Comparison of ENCODE assay signal across 25 mouse cellular contexts in genomic region chr10:128640891-128641290, GRCm38 (mm10). TPM values are rescaled to one million over a fixed set of nuclear protein-coding genes. Genes with fewer than 3 reads are reported as not detected.
DNase-seq lines count a peak whose midpoint lies in the region; TF ChIP-seq lines count a peak whose summit lies in the region.
"Had no signal": no experiment of that assay in that cellular context is flagged by ENCODE, and none has a peak within 500 bp of the region (broad histone marks: within the 10 kb centered on the region; RNA-seq: fewer than 3 reads in every experiment).

No protein-coding gene starts in this region.

- H3K4me3 ChIP-seq in E14TG2a.4 (replicated peaks; ENCODE audit: low read length) (peak overlapping the region; percentile 43), ES-Bruce4 (ENCODE audit: low read depth, low read length) (no peak overlapping the region), ES-E14 (ENCODE audit: insufficient read depth in 1 of 2, low read depth in 1 of 2, low read length in 2 of 2, poor library complexity in 1 of 2, severe bottlenecking in 1 of 2) (no peak overlapping the region)
- H3K4me3 ChIP-seq: embryonic facial prominence, embryonic 10.5 days; embryonic facial prominence, embryonic 12.5 days; forebrain, embryonic 13.5 days; gastrocnemius, adult 2 months had no signal

- H3K27me3 ChIP-seq in E14TG2a.4 (ENCODE audit: insufficient read depth, low read length) = peaks cover 72% of the 10 kb centered on the region
- no peaks in the 10 kb centered on the region for H3K27me3 ChIP-seq in ES-Bruce4 (ENCODE audit: control insufficient read depth, insufficient read depth, low read length, poor library complexity, severe bottlenecking)
- H3K27me3 ChIP-seq: embryonic facial prominence, embryonic 12.5 days; forebrain, embryonic 13.5 days; Patski had no signal

- no peak overlapping the region for H3K27ac ChIP-seq in ES-Bruce4 (ENCODE audit: insufficient read depth, low read length)
- H3K27ac ChIP-seq in ES-E14 (ENCODE audit: insufficient read depth, low read depth, low read length, poor library complexity, severe bottlenecking) = no peak overlapping the region
- H3K27ac ChIP-seq: embryonic facial prominence, embryonic 10.5 days; embryonic facial prominence, embryonic 12.5 days; forebrain, embryonic 13.5 days; gastrocnemius, adult 2 months had no signal

- H3K4me1 ChIP-seq in E14TG2a.4 (replicated peaks; ENCODE audit: low read depth, low read length) = peaks cover 66% of the 10 kb centered on the region
- peaks cover 6% of the 10 kb centered on the region for H3K4me1 ChIP-seq in ES-Bruce4 (ENCODE audit: control insufficient read depth, insufficient read depth, low read length)
- H3K4me1 ChIP-seq in ES-E14 (ENCODE audit: control insufficient read depth in 2 of 2, insufficient read depth in 2 of 2, low read length in 2 of 2, poor library complexity in 1 of 2) = peaks cover 12 to 23% of the 10 kb centered on the region in 2 experiments

- DNase-seq in ES-E14 (ENCODE audit: low read depth, low spot score) (no peak), ZHBTc4 (ENCODE audit: low read depth, low spot score) (peak; percentile 60)
- no peak for DNase-seq in embryo, embryonic 9.5 days (ENCODE audit: extremely low spot score)
- no peak for DNase-seq in layer of hippocampus, adult 9-10 months (ENCODE audit: low spot score)
- no peak for DNase-seq in right cerebral cortex, postnatal 25 days
- no peak for DNase-seq in urinary bladder, adult 18-20 months (ENCODE audit: low spot score in 2 of 2)
- DNase-seq: adrenal gland, adult 2 months; adrenal gland, postnatal 10 days; adrenal gland, postnatal 25 days; cerebellum, adult 11 months; cerebellum, adult 18-20 months; cerebellum, adult 8-10 months; cerebellum, adult 9-11 months; cerebellum, postnatal 14 days; cerebellum, postnatal 36 days; embryo, embryonic 11 days; gastrocnemius, adult 2 months had no signal

- H3K9me3 ChIP-seq in E14TG2a.4 (ENCODE audit: low read length) = no peaks in the 10 kb centered on the region
- no peaks in the 10 kb centered on the region for H3K9me3 ChIP-seq in ES-Bruce4 (replicated peaks; ENCODE audit: control insufficient read depth, insufficient read depth, low read length, poor library complexity, severe bottlenecking)
- no peaks in the 10 kb centered on the region for H3K9me3 ChIP-seq in ES-E14 (ENCODE audit: control insufficient read depth, insufficient read depth, low read depth, low read length)
- H3K9me3 ChIP-seq: embryonic facial prominence, embryonic 10.5 days; embryonic facial prominence, embryonic 12.5 days; forebrain, embryonic 13.5 days had no signal

- H3K36me3 ChIP-seq in E14TG2a.4 (ENCODE audit: insufficient read depth, low read length) = no peaks in the 10 kb centered on the region
- H3K36me3 ChIP-seq in ES-Bruce4 (ENCODE audit: control insufficient read depth, insufficient read depth, low read length, poor library complexity, severe bottlenecking) = no peaks in the 10 kb centered on the region
- H3K36me3 ChIP-seq in ES-E14 (ENCODE audit: control insufficient read depth, insufficient read depth, low read length, poor library complexity, severe bottlenecking) = no peaks in the 10 kb centered on the region; the same call in 1 of the 2 replicates

- no peak for TF ChIP-seq POLR2A in ES-Bruce4 (IDR thresholded peaks at IDR 0.05; ENCODE audit: insufficient read depth, low read length)

- no peak for TF ChIP-seq EP300 in ES-Bruce4 (IDR thresholded peaks at IDR 0.05; ENCODE audit: insufficient read depth, low read depth, low read length)

- H3K9ac ChIP-seq in ES-Bruce4 (ENCODE audit: low read depth, poor library complexity, severe bottlenecking) (peak overlapping the region; percentile 19; the same call in 1 of the 2 replicates), ES-E14 (ENCODE audit: insufficient read depth, low read depth, low read length, poor library complexity, severe bottlenecking) (peak overlapping the region; percentile 0; the same call in 1 of the 2 replicates)
- H3K9ac ChIP-seq: embryonic facial prominence, embryonic 12.5 days; forebrain, embryonic 13.5 days had no signal

- in situ Hi-C loops in ES-E14 (cut with MboI; ENCODE audit: low sequenced_read_pairs in 2 of 2, unreplicated experiment in 2 of 2) = no loop called here

- TF ChIP-seq CTCF in E14TG2a.4 (conservative IDR thresholded peaks at IDR 0.05; ENCODE audit: low read length) (no peak), ES-Bruce4 (IDR thresholded peaks at IDR 0.05; ENCODE audit: low read depth, low read length) (no peak)

TF ChIP-seq in ES-E14, 5 proteins besides CTCF, POLR2A, EP300 and RAD21:
- no peak for TF ChIP-seq CHD2 (IDR thresholded peaks at IDR 0.05; ENCODE audit: low read depth, low read length)
- no peak for TF ChIP-seq MAFK (IDR thresholded peaks at IDR 0.05; ENCODE audit: insufficient read depth, low read depth, low read length)
- TF ChIP-seq ZNF384 (IDR thresholded peaks at IDR 0.05; ENCODE audit: low read depth, low read length) = no peak
- TF ChIP-seq ZC3H11A (IDR thresholded peaks at IDR 0.05; ENCODE audit: borderline replicate concordance, low read depth, low read length) = no peak
- no peak for TF ChIP-seq HCFC1 (IDR thresholded peaks at IDR 0.05; ENCODE audit: borderline replicate concordance, insufficient read depth, low read length)

RNA-seq across cellular contexts. Expression of gene Ikzf4, which starts 4.9 kb away (rescaled TPM):
- 9.8 and 11.6 TPM in 2 replicates for polyA plus RNA-seq in ES-Bruce4 (2011; ENCODE audit: insufficient read depth, insufficient read length, low read depth, missing spikeins)
- total RNA-seq in ES-E14 (2012; rRNA removed) = 1.4 and 1.9 TPM in 2 replicates
- total RNA-seq: common myeloid progenitor, adult 5-6 weeks; MEL had no signal

RNA-seq across cellular contexts. Expression of gene Rps26, which starts 14.3 kb away (rescaled TPM):
- 1,832 and 1,959 TPM in 2 replicates for polyA plus RNA-seq in ES-Bruce4 (2011; ENCODE audit: insufficient read depth, insufficient read length, low read depth, missing spikeins)
- 1,660 and 1,982 TPM in 2 replicates for total RNA-seq in ES-E14 (2012; rRNA removed)

RNA-seq across cellular contexts. Expression of gene Suox, which starts 33.0 kb away (rescaled TPM):
- polyA plus RNA-seq in ES-Bruce4 (2011; ENCODE audit: insufficient read depth, insufficient read length, low read depth, missing spikeins) = 14.3 and 14.4 TPM in 2 replicates
- total RNA-seq in ES-E14 (2012; rRNA removed) = 7.0 and 7.4 TPM in 2 replicates

RNA-seq across cellular contexts. Expression of gene Erbb3, which starts 51.4 kb away (rescaled TPM):
- 39.4 and 41.7 TPM in 2 replicates for polyA plus RNA-seq in ES-Bruce4 (2011; ENCODE audit: insufficient read depth, insufficient read length, low read depth, missing spikeins)
- total RNA-seq in ES-E14 (2012; rRNA removed) = 24.9 and 30.3 TPM in 2 replicates

RNA-seq across cellular contexts. Expression of gene Rab5b, which starts 55.2 kb away (rescaled TPM):
- polyA plus RNA-seq in ES-Bruce4 (2011; ENCODE audit: insufficient read depth, insufficient read length, low read depth, missing spikeins) = 79.0 and 83.6 TPM in 2 replicates
- 23.2 and 32.8 TPM in 2 replicates for total RNA-seq in ES-E14 (2012; rRNA removed)
